Mouse (Mus musculus): ENCODE measurements around the gene Snd1. TPM values are rescaled to one million over a fixed set of nuclear protein-coding genes. Genes with fewer than 3 reads are reported as not detected.

Gene Snd1
- 110 and 117 TPM in 2 replicates for polyA plus RNA-seq (2016; fragmentation: Nextera tagmentation; extraction: Ambion mirVana)

- no peak for DNase-seq (ENCODE audit: low spot score)
- WGBS: 92% methylated on average over 5 of the region's 5 CpGs
Measured at GRCm38 (mm10) chr6:28474839-28475238, at the start of gene Snd1. Snd1 (plus strand) TSS chr6:28475139.

GRCm38 (mm10) chr6:28427096-28427839, 47.7 kb upstream of the Snd1 start, which contains the start of gene Fscn3:
Fscn3 (plus strand) TSS chr6:28427789.
- Histone ChIP-seq H3K27me3 (ENCODE audit: low read depth, poor library complexity, severe bottlenecking) (no peaks in the 10 kb centered on the region), H3K4me3 (no peak within 1 kb of the TSS), H3K4me1 (peaks cover 21% of the 10 kb centered on the region), H3K27ac (replicated peaks) (no peak within 1 kb of the TSS), H3K9me3 (replicated peaks) (no peaks in the 10 kb centered on the region), H3K36me3 (peaks cover 25% of the 10 kb centered on the region)
- DNase-seq (ENCODE audit: low spot score): no peak
- 90% methylated on average over 3 of the region's 3 CpGs for WGBS

More at GRCm38 (mm10) chr6:28474839-28475238, at the start of gene Snd1:
- Histone ChIP-seq H3K4me3 (no peak within 1 kb of the TSS), H3K27ac (replicated peaks) (no peak within 1 kb of the TSS), H3K27me3 (ENCODE audit: low read depth, poor library complexity, severe bottlenecking) (no peaks in the 10 kb centered on the region), H3K4me1 (peaks cover 10% of the 10 kb centered on the region), H3K36me3 (no peaks in the 10 kb centered on the region), H3K9me3 (replicated peaks) (no peaks in the 10 kb centered on the region)

GRCm38 (mm10) chr6:28428290-28428689, 46.6 kb upstream of the Snd1 start, which contains the start of gene Gcc1:
Gcc1 (minus strand) TSS chr6:28428390.
- WGBS: 81% methylated on average over 3 of the region's 3 CpGs
- no peaks in the 10 kb centered on the region for H3K9me3 ChIP-seq (replicated peaks)
- H3K36me3 ChIP-seq: peaks cover 25% of the 10 kb centered on the region
- no peak within 1 kb of the TSS for H3K27ac ChIP-seq (replicated peaks)
- no peak for DNase-seq (ENCODE audit: low spot score)
- H3K4me3 ChIP-seq: no peak within 1 kb of the TSS
- no peaks in the 10 kb centered on the region for H3K27me3 ChIP-seq (ENCODE audit: low read depth, poor library complexity, severe bottlenecking)
- H3K4me1 ChIP-seq: peaks cover 20% of the 10 kb centered on the region

GRCm38 (mm10) chr6:28429870-28430269, 45.1 kb upstream of the Snd1 start:
- no peak for DNase-seq (ENCODE audit: low spot score)
- H3K4me3 ChIP-seq: no peak overlapping the region
- WGBS: 90% methylated on average over 11 of the region's 11 CpGs
- peaks cover 10% of the 10 kb centered on the region for H3K4me1 ChIP-seq
- H3K27me3 ChIP-seq (ENCODE audit: low read depth, poor library complexity, severe bottlenecking): no peaks in the 10 kb centered on the region
- no peaks in the 10 kb centered on the region for H3K9me3 ChIP-seq (replicated peaks)
- H3K27ac ChIP-seq (replicated peaks): no peak overlapping the region
- peaks cover 24% of the 10 kb centered on the region for H3K36me3 ChIP-seq

- peaks cover 2% of the 10 kb centered on the region; the same call in 1 of the 2 replicates for H3K4me1 ChIP-seq
- no peak overlapping the region for H3K4me3 ChIP-seq
- WGBS: 87% methylated on average over 10 of the region's 10 CpGs
- peaks cover 13% of the 10 kb centered on the region for H3K36me3 ChIP-seq
- H3K9me3 ChIP-seq (replicated peaks): no peaks in the 10 kb centered on the region
- H3K27me3 ChIP-seq (ENCODE audit: low read depth, poor library complexity, severe bottlenecking): no peaks in the 10 kb centered on the region
- no peak for DNase-seq (ENCODE audit: low spot score)
- H3K27ac ChIP-seq (replicated peaks): no peak overlapping the region
Measured at GRCm38 (mm10) chr6:28430795-28431537, 44.0 kb upstream of the Snd1 start.

GRCm38 (mm10) chr6:28431538-28431855, 43.4 kb upstream of the Snd1 start:
- no peak for DNase-seq (ENCODE audit: low spot score)
- Histone ChIP-seq H3K4me1 (no peaks in the 10 kb centered on the region), H3K27ac (replicated peaks) (no peak overlapping the region), H3K27me3 (ENCODE audit: low read depth, poor library complexity, severe bottlenecking) (no peaks in the 10 kb centered on the region), H3K4me3 (no peak overlapping the region), H3K9me3 (replicated peaks) (no peaks in the 10 kb centered on the region), H3K36me3 (peaks cover 8% of the 10 kb centered on the region)
- WGBS: 76% methylated on average over 6 of the region's 6 CpGs

- Histone ChIP-seq H3K27me3 (ENCODE audit: low read depth, poor library complexity, severe bottlenecking) (peaks cover 39% of the 10 kb centered on the region), H3K9me3 (replicated peaks) (no peaks in the 10 kb centered on the region), H3K36me3 (no peaks in the 10 kb centered on the region), H3K4me1 (no peaks in the 10 kb centered on the region), H3K27ac (replicated peaks) (no peak overlapping the region), H3K4me3 (no peak overlapping the region)
- WGBS: 88% methylated on average over 7 of the region's 7 CpGs
- DNase-seq (ENCODE audit: low spot score): no peak
Measured at GRCm38 (mm10) chr6:28447937-28448336, 27.0 kb upstream of the Snd1 start.

- Histone ChIP-seq H3K9me3 (replicated peaks) (no peaks in the 10 kb centered on the region), H3K27me3 (ENCODE audit: low read depth, poor library complexity, severe bottlenecking) (peaks cover 42% of the 10 kb centered on the region), H3K4me1 (no peaks in the 10 kb centered on the region), H3K27ac (replicated peaks) (no peak within 1 kb of the TSS), H3K36me3 (no peaks in the 10 kb centered on the region), H3K4me3 (no peak within 1 kb of the TSS)
- no peak for DNase-seq (ENCODE audit: low spot score)
- 93% methylated on average over 2 of the region's 2 CpGs for WGBS
Measured at GRCm38 (mm10) chr6:28449253-28449652, 25.7 kb upstream of the Snd1 start, which contains the start of gene Pax4. Pax4 (minus strand) TSS chr6:28449353.

GRCm38 (mm10) chr6:28450481-28450880, 24.5 kb upstream of the Snd1 start:
- H3K36me3 ChIP-seq: no peaks in the 10 kb centered on the region
- H3K27ac ChIP-seq (replicated peaks): no peak overlapping the region
- H3K4me3 ChIP-seq: no peak overlapping the region
- 17% methylated on average over 5 of the region's 5 CpGs for WGBS
- no peaks in the 10 kb centered on the region for H3K4me1 ChIP-seq
- no peak for DNase-seq (ENCODE audit: low spot score)
- peaks cover 42% of the 10 kb centered on the region for H3K27me3 ChIP-seq (ENCODE audit: low read depth, poor library complexity, severe bottlenecking)
- H3K9me3 ChIP-seq (replicated peaks): no peaks in the 10 kb centered on the region

GRCm38 (mm10) chr6:28450977-28451376, 24.0 kb upstream of the Snd1 start:
- H3K27me3 ChIP-seq (ENCODE audit: low read depth, poor library complexity, severe bottlenecking): peaks cover 42% of the 10 kb centered on the region
- no peak overlapping the region for H3K4me3 ChIP-seq
- no peak for DNase-seq (ENCODE audit: low spot score)
- H3K9me3 ChIP-seq (replicated peaks): no peaks in the 10 kb centered on the region
- no peak overlapping the region for H3K27ac ChIP-seq (replicated peaks)
- H3K36me3 ChIP-seq: no peaks in the 10 kb centered on the region
- 6% methylated on average over 12 of the region's 12 CpGs for WGBS
- no peaks in the 10 kb centered on the region for H3K4me1 ChIP-seq

- H3K4me3 ChIP-seq: no peak overlapping the region
- H3K27me3 ChIP-seq (ENCODE audit: low read depth, poor library complexity, severe bottlenecking): no peaks in the 10 kb centered on the region
- DNase-seq (ENCODE audit: low spot score): no peak
- no peaks in the 10 kb centered on the region for H3K4me1 ChIP-seq
- no peaks in the 10 kb centered on the region for H3K36me3 ChIP-seq
- no peaks in the 10 kb centered on the region for H3K9me3 ChIP-seq (replicated peaks)
- H3K27ac ChIP-seq (replicated peaks): no peak overlapping the region
Measured at GRCm38 (mm10) chr6:28459221-28459668, 15.7 kb upstream of the Snd1 start.

- 8% methylated on average over 5 of the region's 5 CpGs for WGBS
Measured at GRCm38 (mm10) chr6:28460534-28460933, 14.4 kb upstream of the Snd1 start.

GRCm38 (mm10) chr6:28464630-28465029, 10.3 kb upstream of the Snd1 start:
- H3K4me1 ChIP-seq: no peaks in the 10 kb centered on the region
- H3K27ac ChIP-seq (replicated peaks): no peak overlapping the region
- H3K36me3 ChIP-seq: no peaks in the 10 kb centered on the region
- H3K27me3 ChIP-seq (ENCODE audit: low read depth, poor library complexity, severe bottlenecking): no peaks in the 10 kb centered on the region
- no peak overlapping the region for H3K4me3 ChIP-seq
- H3K9me3 ChIP-seq (replicated peaks): no peaks in the 10 kb centered on the region
- DNase-seq (ENCODE audit: low spot score): no peak
- WGBS: 80% methylated on average over 6 of the region's 6 CpGs

More at GRCm38 (mm10) chr6:28460534-28460933, 14.4 kb upstream of the Snd1 start:
- no peaks in the 10 kb centered on the region for H3K4me1 ChIP-seq
- H3K27me3 ChIP-seq (ENCODE audit: low read depth, poor library complexity, severe bottlenecking): no peaks in the 10 kb centered on the region
- no peak overlapping the region for H3K27ac ChIP-seq (replicated peaks)
- H3K4me3 ChIP-seq: no peak overlapping the region
- peak; percentile 53 for DNase-seq (ENCODE audit: low spot score)
- no peaks in the 10 kb centered on the region for H3K36me3 ChIP-seq
- H3K9me3 ChIP-seq (replicated peaks): no peaks in the 10 kb centered on the region

Measured in midbrain, embryonic 10.5 days (tissue).